In genomic region chr8:121927316-121927715, GRCm38 (mm10) we compare ENCODE assay signal across 8 mouse cellular contexts. TPM values are rescaled to one million over a fixed set of nuclear protein-coding genes. Genes with fewer than 3 reads are reported as not detected.
A peak's percentile ranks its signal among the peaks of the same experiment; 100 is the strongest.
DNase-seq lines count a peak whose midpoint lies in the region; ATAC-seq and TF ChIP-seq lines count a peak whose summit lies in the region.

No protein-coding gene starts in this region.

- TF ChIP-seq EP300 in stomach, postnatal 0 days (optimal IDR thresholded peaks at IDR 0.05) = no peak

- TF ChIP-seq CTCF in stomach, postnatal 0 days (IDR thresholded peaks at IDR 0.05; ENCODE audit: low read depth) = peak; percentile 79

- peak; percentile 59 for ATAC-seq in embryonic facial prominence, embryonic 15.5 days (ENCODE audit: insufficient number of reproducible peaks, low FRiP score, low TSS enrichment, low read depth)
- peak; percentile 60; the same call in 1 of the 2 replicates for ATAC-seq in intestine, embryonic 16.5 days
- ATAC-seq in stomach, postnatal 0 days (ENCODE audit: low FRiP score, low TSS enrichment) = peak; percentile 74

- WGBS in embryonic facial prominence, embryonic 15.5 days = 40% methylated on average over 8 of the region's 8 CpGs
- WGBS in intestine, embryonic 16.5 days = 33% methylated on average over 8 of the region's 8 CpGs
- 26% methylated on average over 8 of the region's 8 CpGs for WGBS in stomach, postnatal 0 days

- no peak overlapping the region for H3K27ac ChIP-seq in embryonic facial prominence, embryonic 15.5 days (replicated peaks)
- H3K27ac ChIP-seq in intestine, embryonic 16.5 days (ENCODE audit: low read length) = no peak overlapping the region
- H3K27ac ChIP-seq in stomach, postnatal 0 days (replicated peaks) = no peak overlapping the region

- H3K4me3 ChIP-seq in embryonic facial prominence, embryonic 15.5 days (replicated peaks) = no peak overlapping the region
- H3K4me3 ChIP-seq in intestine, embryonic 16.5 days (ENCODE audit: low read length) = no peak overlapping the region
- no peak overlapping the region for H3K4me3 ChIP-seq in stomach, postnatal 0 days (ENCODE audit: low read depth, low read length)

- no peak overlapping the region for H3K9ac ChIP-seq in embryonic facial prominence, embryonic 15.5 days
- no peak overlapping the region for H3K9ac ChIP-seq in intestine, embryonic 16.5 days (ENCODE audit: low read depth, low read length)
- H3K9ac ChIP-seq in stomach, postnatal 0 days (ENCODE audit: low read length) = no peak overlapping the region

- peak; percentile 93 for DNase-seq in heart, adult 11 months
- no peak for DNase-seq in heart, adult 8-10 months (ENCODE audit: low spot score)
- DNase-seq in 416B (ENCODE audit: low read depth) (peak; percentile 83), R1 (ENCODE audit: low read depth, low spot score) (peak; percentile 78)
- DNase-seq in lung, postnatal 14 days = peak; percentile 62
- DNase-seq in stomach, postnatal 0 days (ENCODE audit: low spot score) = peak; percentile 66

- H3K27me3 ChIP-seq in embryonic facial prominence, embryonic 15.5 days = no peaks in the 10 kb centered on the region
- H3K27me3 ChIP-seq in intestine, embryonic 16.5 days (replicated peaks; ENCODE audit: control insufficient read depth, insufficient read depth, low read length) = no peaks in the 10 kb centered on the region
- no peaks in the 10 kb centered on the region for H3K27me3 ChIP-seq in stomach, postnatal 0 days (ENCODE audit: control insufficient read depth, insufficient read depth, low read length)

- no peaks in the 10 kb centered on the region for H3K4me1 ChIP-seq in embryonic facial prominence, embryonic 15.5 days
- H3K4me1 ChIP-seq in intestine, embryonic 16.5 days (ENCODE audit: control insufficient read depth, insufficient read depth, low read length) = no peaks in the 10 kb centered on the region
- no peaks in the 10 kb centered on the region for H3K4me1 ChIP-seq in stomach, postnatal 0 days (replicated peaks; ENCODE audit: control insufficient read depth, insufficient read depth)

- H3K4me2 ChIP-seq in embryonic facial prominence, embryonic 15.5 days (replicated peaks) = no peak overlapping the region
- H3K4me2 ChIP-seq in intestine, embryonic 16.5 days (ENCODE audit: low read depth, low read length) = no peak overlapping the region
- H3K4me2 ChIP-seq in stomach, postnatal 0 days (replicated peaks; ENCODE audit: low read depth) = no peak overlapping the region

- H3K36me3 ChIP-seq in embryonic facial prominence, embryonic 15.5 days = no peaks in the 10 kb centered on the region
- no peaks in the 10 kb centered on the region for H3K36me3 ChIP-seq in intestine, embryonic 16.5 days (ENCODE audit: control insufficient read depth, insufficient read depth, low read length)
- H3K36me3 ChIP-seq in stomach, postnatal 0 days (ENCODE audit: control insufficient read depth, insufficient read depth, low read length) = no peaks in the 10 kb centered on the region

- H3K9me3 ChIP-seq in embryonic facial prominence, embryonic 15.5 days (replicated peaks) = no peaks in the 10 kb centered on the region
- no peaks in the 10 kb centered on the region for H3K9me3 ChIP-seq in intestine, embryonic 16.5 days (ENCODE audit: control insufficient read depth, low read length)
- H3K9me3 ChIP-seq in stomach, postnatal 0 days (ENCODE audit: control insufficient read depth, low read length) = no peaks in the 10 kb centered on the region

RNA-seq across cellular contexts. Expression of gene Car5a, which starts 17.4 kb away (rescaled TPM):
- under 1 TPM in 1 of 4 experiments, not detected in 3; 0.23 TPM for total RNA-seq in heart, adult 8-10 months (2022)
- 0.13 TPM in 1 of 2 replicates, not detected in the other for polyA plus RNA-seq in embryonic facial prominence, embryonic 15.5 days (2015; fragmentation: Nextera tagmentation; extraction: Ambion mirVana)
- 0.31 and 0.70 TPM in 2 replicates for polyA plus RNA-seq in intestine, embryonic 16.5 days (2015; fragmentation: Nextera tagmentation; extraction: Ambion mirVana)
- 0.12 and 0.30 TPM in 2 replicates for polyA plus RNA-seq in stomach, postnatal 0 days (2015; fragmentation: Nextera tagmentation; extraction: Ambion mirVana)

RNA-seq across cellular contexts. Expression of gene Slc7a5, which starts 19.8 kb away (rescaled TPM):
- 1 to 10 TPM; 3.8 to 4.8 (median 4.2) TPM for total RNA-seq in heart, adult 8-10 months (2022)
- polyA plus RNA-seq in embryonic facial prominence, embryonic 15.5 days (2015; fragmentation: Nextera tagmentation; extraction: Ambion mirVana) = 31.0 and 31.9 TPM in 2 replicates
- polyA plus RNA-seq in intestine, embryonic 16.5 days (2015; fragmentation: Nextera tagmentation; extraction: Ambion mirVana) = 11.6 and 12.5 TPM in 2 replicates
- polyA plus RNA-seq in stomach, postnatal 0 days (2015; fragmentation: Nextera tagmentation; extraction: Ambion mirVana) = 8.9 and 9.3 TPM in 2 replicates

RNA-seq across cellular contexts. Expression of gene Banp, which starts 22.2 kb away (rescaled TPM):
- total RNA-seq in heart, adult 8-10 months (2022) = 10 to 100 TPM in 3 of 4 experiments, 1 to 10 TPM in 1; 7.6 to 24.8 (median 17.2) TPM
- polyA plus RNA-seq in embryonic facial prominence, embryonic 15.5 days (2015; fragmentation: Nextera tagmentation; extraction: Ambion mirVana) = 46.3 and 48.5 TPM in 2 replicates
- polyA plus RNA-seq in intestine, embryonic 16.5 days (2015; fragmentation: Nextera tagmentation; extraction: Ambion mirVana) = 36.3 and 36.6 TPM in 2 replicates
- 9.0 and 10.0 TPM in 2 replicates for polyA plus RNA-seq in stomach, postnatal 0 days (2015; fragmentation: Nextera tagmentation; extraction: Ambion mirVana)
